Mouse (Mus musculus): ENCODE results near the gene Snapc2.

DNA sequence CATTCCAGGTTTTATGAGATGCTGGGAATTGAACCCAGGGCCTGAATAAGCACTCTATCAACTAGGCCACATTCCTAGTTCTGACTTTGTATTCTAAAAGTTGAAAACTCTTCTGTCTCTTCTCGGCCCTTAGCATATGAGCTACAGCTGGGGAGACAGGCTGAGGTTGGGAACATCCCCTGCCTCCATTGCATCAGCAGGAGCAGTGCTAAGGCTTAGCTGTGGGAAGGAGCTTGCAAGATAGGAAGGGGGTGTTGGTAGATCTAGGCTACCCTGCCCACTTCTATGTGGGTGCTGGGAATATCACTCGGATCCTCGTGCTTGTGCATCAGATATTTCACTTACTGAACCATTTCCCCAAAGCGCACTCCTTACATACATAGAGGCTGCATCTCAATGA lies 25.0 kb upstream of the Snapc2 start:
- no peak for TF ChIP-seq CTCF (IDR thresholded peaks at IDR 0.05; ENCODE audit: low read depth)
- TF ChIP-seq EP300 (IDR thresholded peaks at IDR 0.05; ENCODE audit: low read depth): no peak
